Mouse (Mus musculus): ENCODE data around the gene Gm20388. TPM values are rescaled to one million over a fixed set of nuclear protein-coding genes. Genes with fewer than 3 reads are reported as not detected.

The Gm20388 gene
- polyA plus RNA-seq, 1 experiment from 2014 or later: 3.6 TPM

GRCm38 (mm10) chr8:120569939-120570715 lies 659.5 kb downstream of the Gm20388 start:
- H3K36me3 ChIP-seq (replicated peaks): peaks cover 96% of the 10 kb centered on the region
- peak overlapping the region; percentile 36 for H3K27ac ChIP-seq (replicated peaks)
- no peaks in the 10 kb centered on the region for H3K27me3 ChIP-seq (replicated peaks; ENCODE audit: low read depth, poor library complexity, severe bottlenecking)
- WGBS: 67% methylated on average over 13 of the region's 13 CpGs
- H3K4me3 ChIP-seq: no peak overlapping the region
- DNase-seq (ENCODE audit: low spot score): peak; percentile 89
- peaks cover 86% of the 10 kb centered on the region for H3K4me1 ChIP-seq
- H3K9me3 ChIP-seq: peaks cover 11% of the 10 kb centered on the region; the same call in 1 of the 2 replicates

- no peaks in the 10 kb centered on the region for H3K27me3 ChIP-seq (replicated peaks; ENCODE audit: low read depth, poor library complexity, severe bottlenecking)
- 76% methylated on average over 8 of the region's 8 CpGs for WGBS
- no peak for DNase-seq (ENCODE audit: low spot score)
- no peak overlapping the region for H3K27ac ChIP-seq (replicated peaks)
- no peak overlapping the region for H3K4me3 ChIP-seq
- peaks cover 100% of the 10 kb centered on the region for H3K36me3 ChIP-seq (replicated peaks)
- H3K9me3 ChIP-seq: peaks cover 11% of the 10 kb centered on the region; the same call in 1 of the 2 replicates
- peaks cover 86% of the 10 kb centered on the region for H3K4me1 ChIP-seq
Measured at GRCm38 (mm10) chr8:120571561-120571960, 660.9 kb downstream of the Gm20388 start.

- H3K4me1 ChIP-seq: peaks cover 81% of the 10 kb centered on the region
- 85% methylated on average over 21 of the region's 21 CpGs for WGBS
Measured at GRCm38 (mm10) chr8:120572534-120572933, 661.9 kb downstream of the Gm20388 start.

GRCm38 (mm10) chr8:120573866-120574265 lies 663.2 kb downstream of the Gm20388 start:
- H3K4me3 ChIP-seq: no peak overlapping the region
- no peak for DNase-seq (ENCODE audit: low spot score)
- no peaks in the 10 kb centered on the region for H3K27me3 ChIP-seq (replicated peaks; ENCODE audit: low read depth, poor library complexity, severe bottlenecking)
- WGBS: 58% methylated on average over 11 of the region's 11 CpGs
- no peak overlapping the region for H3K27ac ChIP-seq (replicated peaks)
- peaks cover 100% of the 10 kb centered on the region for H3K36me3 ChIP-seq (replicated peaks)
- H3K4me1 ChIP-seq: peaks cover 88% of the 10 kb centered on the region
- H3K9me3 ChIP-seq: no peaks in the 10 kb centered on the region

More at GRCm38 (mm10) chr8:120572534-120572933, 661.9 kb downstream of the Gm20388 start:
- H3K27me3 ChIP-seq (replicated peaks; ENCODE audit: low read depth, poor library complexity, severe bottlenecking): no peaks in the 10 kb centered on the region
- no peak overlapping the region for H3K27ac ChIP-seq (replicated peaks)
- DNase-seq (ENCODE audit: low spot score): no peak
- H3K4me3 ChIP-seq: no peak overlapping the region
- H3K36me3 ChIP-seq (replicated peaks): peaks cover 100% of the 10 kb centered on the region
- H3K9me3 ChIP-seq: peaks cover 8% of the 10 kb centered on the region; the same call in 1 of the 2 replicates

GRCm38 (mm10) chr8:120574941-120575340 lies 664.3 kb downstream of the Gm20388 start:
- H3K9me3 ChIP-seq: no peaks in the 10 kb centered on the region
- peaks cover 100% of the 10 kb centered on the region for H3K36me3 ChIP-seq (replicated peaks)
- H3K27me3 ChIP-seq (replicated peaks; ENCODE audit: low read depth, poor library complexity, severe bottlenecking): no peaks in the 10 kb centered on the region
- H3K27ac ChIP-seq (replicated peaks): no peak overlapping the region; the same call in 1 of the 2 replicates
- no peak overlapping the region for H3K4me3 ChIP-seq
- peaks cover 77% of the 10 kb centered on the region for H3K4me1 ChIP-seq
- DNase-seq (ENCODE audit: low spot score): no peak
- WGBS: 81% methylated on average over 19 of the region's 19 CpGs

GRCm38 (mm10) chr8:120575801-120576200 lies 665.2 kb downstream of the Gm20388 start:
- peaks cover 71% of the 10 kb centered on the region for H3K4me1 ChIP-seq
- 37% methylated on average over 9 of the region's 9 CpGs for WGBS
- H3K27ac ChIP-seq (replicated peaks): peak overlapping the region; percentile 77
- peaks cover 100% of the 10 kb centered on the region for H3K36me3 ChIP-seq (replicated peaks)
- peak overlapping the region; percentile 19; the same call in 1 of the 2 replicates for H3K4me3 ChIP-seq
- H3K27me3 ChIP-seq (replicated peaks; ENCODE audit: low read depth, poor library complexity, severe bottlenecking): no peaks in the 10 kb centered on the region
- peak; percentile 75 for DNase-seq (ENCODE audit: low spot score)
- no peaks in the 10 kb centered on the region for H3K9me3 ChIP-seq

GRCm38 (mm10) chr8:120577821-120578220 lies 667.2 kb downstream of the Gm20388 start:
- WGBS: 87% methylated on average over 17 of the region's 17 CpGs
- no peak overlapping the region for H3K4me3 ChIP-seq
- H3K27ac ChIP-seq (replicated peaks): no peak overlapping the region
- H3K36me3 ChIP-seq (replicated peaks): peaks cover 100% of the 10 kb centered on the region
- no peaks in the 10 kb centered on the region for H3K27me3 ChIP-seq (replicated peaks; ENCODE audit: low read depth, poor library complexity, severe bottlenecking)
- H3K4me1 ChIP-seq: peaks cover 52% of the 10 kb centered on the region
- DNase-seq (ENCODE audit: low spot score): no peak
- H3K9me3 ChIP-seq: no peaks in the 10 kb centered on the region

GRCm38 (mm10) chr8:120580336-120581000 lies 669.8 kb downstream of the Gm20388 start:
- WGBS: 87% methylated on average over 8 of the region's 8 CpGs
- Histone ChIP-seq H3K36me3 (replicated peaks) (peaks cover 95% of the 10 kb centered on the region), H3K27ac (replicated peaks) (no peak overlapping the region)

GRCm38 (mm10) chr8:120581329-120581728 lies 670.7 kb downstream of the Gm20388 start:
- peaks cover 16% of the 10 kb centered on the region for H3K4me1 ChIP-seq
- no peaks in the 10 kb centered on the region for H3K9me3 ChIP-seq
- no peak overlapping the region for H3K27ac ChIP-seq (replicated peaks)
- DNase-seq (ENCODE audit: low spot score): no peak
- no peak overlapping the region for H3K4me3 ChIP-seq
- WGBS: 92% methylated on average over 12 of the region's 12 CpGs
- no peaks in the 10 kb centered on the region for H3K27me3 ChIP-seq (replicated peaks; ENCODE audit: low read depth, poor library complexity, severe bottlenecking)
- peaks cover 94% of the 10 kb centered on the region for H3K36me3 ChIP-seq (replicated peaks)

More at GRCm38 (mm10) chr8:120580336-120581000, 669.8 kb downstream of the Gm20388 start:
- DNase-seq (ENCODE audit: low spot score): no peak
- H3K4me3 ChIP-seq: no peak overlapping the region
- H3K27me3 ChIP-seq (replicated peaks; ENCODE audit: low read depth, poor library complexity, severe bottlenecking): no peaks in the 10 kb centered on the region
- H3K4me1 ChIP-seq: peaks cover 25% of the 10 kb centered on the region
- no peaks in the 10 kb centered on the region for H3K9me3 ChIP-seq

GRCm38 (mm10) chr8:120581811-120582210 lies 671.2 kb downstream of the Gm20388 start:
- Histone ChIP-seq H3K9me3 (no peaks in the 10 kb centered on the region), H3K4me1 (peaks cover 15% of the 10 kb centered on the region), H3K36me3 (replicated peaks) (peaks cover 94% of the 10 kb centered on the region), H3K27me3 (replicated peaks; ENCODE audit: low read depth, poor library complexity, severe bottlenecking) (no peaks in the 10 kb centered on the region), H3K27ac (replicated peaks) (no peak overlapping the region), H3K4me3 (no peak overlapping the region)
- no peak for DNase-seq (ENCODE audit: low spot score)
- WGBS: 93% methylated on average over 8 of the region's 8 CpGs

GRCm38 (mm10) chr8:120585521-120585920 lies 674.9 kb downstream of the Gm20388 start:
- WGBS: 93% methylated on average over 10 of the region's 10 CpGs
- DNase-seq (ENCODE audit: low spot score): no peak
- Histone ChIP-seq H3K9me3 (no peaks in the 10 kb centered on the region), H3K36me3 (replicated peaks) (peaks cover 66% of the 10 kb centered on the region), H3K4me3 (no peak overlapping the region), H3K27ac (replicated peaks) (no peak overlapping the region), H3K4me1 (peaks cover 37% of the 10 kb centered on the region), H3K27me3 (replicated peaks; ENCODE audit: low read depth, poor library complexity, severe bottlenecking) (no peaks in the 10 kb centered on the region)

- WGBS: under 1% methylated on average over 67 of the region's 67 CpGs
- peak within 1 kb of the TSS; percentile 92 for H3K27ac ChIP-seq (replicated peaks)
- H3K27me3 ChIP-seq (replicated peaks; ENCODE audit: low read depth, poor library complexity, severe bottlenecking): no peaks in the 10 kb centered on the region
- peaks cover 34% of the 10 kb centered on the region for H3K36me3 ChIP-seq (replicated peaks)
- no peaks in the 10 kb centered on the region for H3K9me3 ChIP-seq
- peak; percentile 100 for DNase-seq (ENCODE audit: low spot score)
- peaks cover 45% of the 10 kb centered on the region for H3K4me1 ChIP-seq
- peak within 1 kb of the TSS; percentile 89 for H3K4me3 ChIP-seq
Measured at GRCm38 (mm10) chr8:120588908-120589771, 678.5 kb downstream of the Gm20388 start, which contains the start of gene Gins2. Gene Gins2 (minus strand): TSS chr8:120589304.

Measured in embryonic facial prominence, embryonic 10.5 days (tissue).